Mouse (Mus musculus) CH12.LX (cell line): ENCODE measurements around the gene Rcan3.

Experiments used
- NELFE ChIP-seq: IDR thresholded peaks from 2 replicates; pipeline ENCODE4 v1.6.1; 2011; ENCODE audit warnings: low read depth, low read length, improper control_type of control experiment
- POLR2A ChIP-seq: IDR thresholded peaks from 2 replicates; pipeline ENCODE4 v1.6.1; 2011; ENCODE audit warnings: low read depth, mild to moderate bottlenecking, improper control_type of control experiment, low read length

- no peak for TF ChIP-seq POLR2A
- TF ChIP-seq NELFE = no peak
Observed at GRCm38 (mm10) chr4:135404048-135404447, 29.6 kb downstream of the Rcan3 start.
